In genomic region chr8:22107020-22107419, GRCm38 (mm10) we compare ENCODE assay signal across 25 mouse cellular contexts. TPM values are rescaled to one million over a fixed set of nuclear protein-coding genes. Genes with fewer than 3 reads are reported as not detected.
DNase-seq lines count a peak whose midpoint lies in the region; TF ChIP-seq lines count a peak whose summit lies in the region.
"Had no signal": no experiment of that assay in that cellular context is flagged by ENCODE, and none has a peak within 500 bp of the region (broad histone marks: within the 10 kb centered on the region; RNA-seq: fewer than 3 reads in every experiment).

No protein-coding gene starts in this region.

- no peak for TF ChIP-seq EP300 in CH12.LX (IDR thresholded peaks at IDR 0.05; ENCODE audit: low read length)

- no peak for TF ChIP-seq CTCF in CH12.LX (conservative IDR thresholded peaks at IDR 0.05 in 1 of 2, IDR thresholded peaks at IDR 0.05 in 1 of 2; ENCODE audit: low read depth in 2 of 2, low read length in 2 of 2)

- H3K36me3 ChIP-seq in CH12.LX (replicated peaks in 1 of 2; ENCODE audit: control insufficient read depth in 1 of 2, insufficient read depth in 1 of 2, low read length in 1 of 2) (no peaks in the 10 kb centered on the region), ES-E14 (ENCODE audit: control insufficient read depth, insufficient read depth, low read length, poor library complexity, severe bottlenecking) (no peaks in the 10 kb centered on the region)
- H3K36me3 ChIP-seq: G1E had no signal

- H3K27me3 ChIP-seq in CH12.LX (replicated peaks) = no peaks in the 10 kb centered on the region
- H3K27me3 ChIP-seq: Patski had no signal

- no peak overlapping the region for H3K4me3 ChIP-seq in CH12.LX (replicated peaks in 1 of 3; ENCODE audit: low read depth in 2 of 3, low read length in 2 of 3, poor library complexity in 1 of 3)
- no peak overlapping the region for H3K4me3 ChIP-seq in ES-E14 (ENCODE audit: insufficient read depth in 1 of 2, low read depth in 1 of 2, low read length in 2 of 2, poor library complexity in 1 of 2, severe bottlenecking in 1 of 2)

- H3K79me2 ChIP-seq in CH12.LX (replicated peaks; ENCODE audit: control insufficient read depth, extremely low read depth, insufficient read depth, poor library complexity, severe bottlenecking) = no peaks in the 10 kb centered on the region

- H3K4me2 ChIP-seq in CH12.LX (ENCODE audit: insufficient read depth, low read depth, poor library complexity, severe bottlenecking) = no peak overlapping the region

- dilution Hi-C loops in CH12.LX (cut with MboI; ENCODE audit: extremely low pct_ligation_motif_present, extremely low pct_unique_long_range_greater_than_20kb, low sequenced_read_pairs) = no loop called here

- peak; percentile 12 for DNase-seq in heart, adult 11 months
- no peak for DNase-seq in heart, postnatal 36 days
- peak; percentile 1 for DNase-seq in testis, postnatal 10 days (ENCODE audit: low spot score)
- DNase-seq in testis, postnatal 14 days (ENCODE audit: low spot score) = no peak
- DNase-seq in CH12.LX (ENCODE audit: extremely low read depth) (no peak), ES-E14 (ENCODE audit: low read depth, low spot score) (no peak)
- DNase-seq in spleen, adult 12 weeks (ENCODE audit: low spot score) = no peak
- DNase-seq in lung, postnatal 25 days (ENCODE audit: low spot score) = no peak
- DNase-seq: adrenal gland, adult 2 months; adrenal gland, adult 8-10 months; adrenal gland, postnatal 10 days; adrenal gland, postnatal 14 days; adrenal gland, postnatal 25 days; adrenal gland, postnatal 36 days; B cell, adult 2 months; cerebellum, adult 11 months; cerebellum, adult 11-12 months; cerebellum, adult 18-20 months; cerebellum, adult 2 months had no signal

- intact Hi-C loops in heart, postnatal 36 days (cut with DNase I) = no loop called here

- in situ Hi-C loops in CH12.LX (cut with MboI; ENCODE audit: low pct_ligation_motif_present, low pct_unique_long_range_greater_than_20kb, low sequenced_read_pairs) (no loop called here), ES-E14 (cut with MboI; ENCODE audit: low sequenced_read_pairs in 2 of 2, unreplicated experiment in 2 of 2) (no loop called here)

- no peak overlapping the region for H3K9ac ChIP-seq in CH12.LX (ENCODE audit: insufficient read depth, low read depth)
- H3K9ac ChIP-seq in ES-E14 (ENCODE audit: insufficient read depth, low read depth, low read length, poor library complexity, severe bottlenecking) = no peak overlapping the region

- no peak for TF ChIP-seq POLR2A in CH12.LX (IDR thresholded peaks at IDR 0.05; ENCODE audit: low read depth, low read length)

- TF ChIP-seq RAD21 in CH12.LX (IDR thresholded peaks at IDR 0.05; ENCODE audit: low read depth, low read length) = no peak

- H3K9me3 ChIP-seq in CH12.LX (replicated peaks; ENCODE audit: low read length) (no peaks in the 10 kb centered on the region), ES-E14 (ENCODE audit: control insufficient read depth, insufficient read depth, low read depth, low read length) (no peaks in the 10 kb centered on the region)
- H3K9me3 ChIP-seq: G1E had no signal

- no peak overlapping the region for H3K27ac ChIP-seq in CH12.LX (ENCODE audit: insufficient read depth, low read depth)
- no peak overlapping the region for H3K27ac ChIP-seq in ES-E14 (ENCODE audit: insufficient read depth, low read depth, low read length, poor library complexity, severe bottlenecking)

- H3K4me1 ChIP-seq in CH12.LX (ENCODE audit: control insufficient read depth in 1 of 2, insufficient read depth in 2 of 2) = peaks cover 4% of the 10 kb centered on the region in 2 experiments; a peak in 3 of 4 replicates
- no peaks in the 10 kb centered on the region for H3K4me1 ChIP-seq in ES-E14 (ENCODE audit: control insufficient read depth in 2 of 2, insufficient read depth in 2 of 2, low read length in 2 of 2, poor library complexity in 1 of 2)

TF ChIP-seq in CH12.LX, 34 proteins besides CTCF, POLR2A, EP300 and RAD21:
- TF ChIP-seq RCOR1 (conservative IDR thresholded peaks at IDR 0.05; ENCODE audit: low read depth, low read length) = no peak
- peak; percentile 75; the same call in 1 of the 2 replicates for TF ChIP-seq ZNF384 (IDR thresholded peaks at IDR 0.05; ENCODE audit: low read depth, low read length)
TF ChIP-seq in CH12.LX: peak in this region for 1.

TF ChIP-seq in ES-E14, 5 proteins besides CTCF, POLR2A, EP300 and RAD21:
- peak; percentile 87 for TF ChIP-seq ZNF384 (IDR thresholded peaks at IDR 0.05; ENCODE audit: low read depth, low read length)
- TF ChIP-seq CHD2 (IDR thresholded peaks at IDR 0.05; ENCODE audit: low read depth, low read length) = no peak
TF ChIP-seq in ES-E14: peak in this region for 1.

RNA-seq across cellular contexts. Expression of gene Nek5, which starts 17.8 kb away (rescaled TPM):
- total RNA-seq in heart, postnatal 36 days (2021) = not detected
- total RNA-seq in CH12.LX (2012; rRNA removed) (not detected in 2 replicates), CH12.LX (2014; rRNA removed) (not detected in 2 replicates), ES-E14 (2012; rRNA removed) (not detected in 2 replicates)
- not detected in 2 replicates for polyA plus RNA-seq in CH12.LX (2012; ENCODE audit: insufficient read length, low read depth)
- total RNA-seq: MEL had no signal
- polyA plus RNA-seq: C2C12; CD4-positive, CD25-positive, alpha-beta regulatory T cell, adult 4 months; G1E had no signal

RNA-seq across cellular contexts. Expression of gene Alg11, which starts 46.5 kb away (rescaled TPM):
- total RNA-seq in heart, postnatal 36 days (2021) = 1 to 10 TPM; 6.9 to 8.8 TPM
- total RNA-seq in CH12.LX (2012; rRNA removed) (13.7 and 14.3 TPM in 2 replicates), CH12.LX (2014; rRNA removed) (14.3 and 16.1 TPM in 2 replicates), ES-E14 (2012; rRNA removed) (44.7 and 55.4 TPM in 2 replicates)
- polyA plus RNA-seq in CH12.LX (2012; ENCODE audit: insufficient read length, low read depth) = 10.9 and 11.9 TPM in 2 replicates

RNA-seq across cellular contexts. Expression of gene Atp7b, which starts 46.9 kb away (rescaled TPM):
- total RNA-seq in heart, postnatal 36 days (2021) = under 1 TPM; 0.08 TPM
- total RNA-seq in CH12.LX (2012; rRNA removed) = 2.9 and 3.1 TPM in 2 replicates
- total RNA-seq in CH12.LX (2014; rRNA removed) = 0.47 and 0.51 TPM in 2 replicates
- 1.2 and 1.5 TPM in 2 replicates for polyA plus RNA-seq in CH12.LX (2012; ENCODE audit: insufficient read length, low read depth)
- total RNA-seq in ES-E14 (2012; rRNA removed) = 3.2 and 5.3 TPM in 2 replicates
- polyA plus RNA-seq: activated CD4-positive, CD25-positive, alpha-beta regulatory T cell, adult 4 months had no signal

RNA-seq across cellular contexts. Expression of gene Nek3, which starts 59.2 kb away (rescaled TPM):
- total RNA-seq in heart, postnatal 36 days (2021) = 1 to 10 TPM; 1.6 to 2.1 TPM
- total RNA-seq in CH12.LX (2012; rRNA removed) (4.0 and 4.7 TPM in 2 replicates), CH12.LX (2014; rRNA removed) (4.1 and 4.4 TPM in 2 replicates), ES-E14 (2012; rRNA removed) (3.4 and 7.9 TPM in 2 replicates)
- 3.3 and 3.4 TPM in 2 replicates for polyA plus RNA-seq in CH12.LX (2012; ENCODE audit: insufficient read length, low read depth)

Comparison
In these comparisons a context has a peak if more than half of its experiments do, and no peak if none do; other contexts are left out.
1. DNase-seq: peak in heart, adult 11 months (single experiment) and testis, postnatal 10 days (single experiment); none in heart, postnatal 36 days (0 of 2), testis, postnatal 14 days (single experiment), CH12.LX (single experiment), ES-E14 (single experiment), spleen, adult 12 weeks (single experiment) and lung, postnatal 25 days (single experiment).